Mouse (Mus musculus): ENCODE results near the gene 4930579F01Rik.
"Not testable (repeated sequence)": the region's sequence is repeated elsewhere in the genome, so short reads cannot be mapped to it uniquely, and the experiment has no call there.

DNA sequence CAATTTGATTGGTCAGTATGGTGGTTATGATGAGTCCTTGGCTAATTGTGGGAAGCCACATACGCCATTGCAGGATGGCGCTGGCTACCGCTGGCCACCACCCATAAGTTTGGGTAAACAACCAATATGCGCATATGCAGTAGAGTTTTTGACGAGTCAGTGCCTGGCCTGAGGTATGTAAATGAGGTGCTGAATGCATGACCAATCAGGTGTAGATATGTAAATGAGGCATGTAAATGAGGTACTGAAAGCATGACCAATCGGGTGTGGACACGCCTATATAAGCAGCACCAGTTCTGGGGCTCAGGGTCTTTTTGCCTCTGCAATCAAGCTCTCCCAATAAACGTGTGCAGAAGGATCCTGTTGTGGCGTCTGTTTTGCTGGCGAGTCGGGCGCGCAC lies 55.5 kb downstream of the 4930579F01Rik start:
- not testable (repeated sequence) for TF ChIP-seq CTCF, EP300 (IDR thresholded peaks at IDR 0.05; ENCODE audit: low read depth)
